Mouse (Mus musculus): ENCODE measurements around the gene Sdf4. TPM values are rescaled to one million over a fixed set of nuclear protein-coding genes. Genes with fewer than 3 reads are reported as not detected.

Sdf4 gene
- total RNA-seq, 2 experiments from 2014 or later, result 128 to 136 TPM

- no peak for DNase-seq (ENCODE audit: low spot score in 2 of 2)
Measured at GRCm38 (mm10) chr4:156054130-156054529, 61.5 kb downstream of the Sdf4 start.

GRCm38 (mm10) chr4:156054606-156055005 lies 61.9 kb downstream of the Sdf4 start:
- no peak for DNase-seq (ENCODE audit: low spot score in 2 of 2)

GRCm38 (mm10) chr4:156055173-156055572 lies 62.5 kb downstream of the Sdf4 start:
- no peak for DNase-seq (ENCODE audit: low spot score in 2 of 2)

DNA sequence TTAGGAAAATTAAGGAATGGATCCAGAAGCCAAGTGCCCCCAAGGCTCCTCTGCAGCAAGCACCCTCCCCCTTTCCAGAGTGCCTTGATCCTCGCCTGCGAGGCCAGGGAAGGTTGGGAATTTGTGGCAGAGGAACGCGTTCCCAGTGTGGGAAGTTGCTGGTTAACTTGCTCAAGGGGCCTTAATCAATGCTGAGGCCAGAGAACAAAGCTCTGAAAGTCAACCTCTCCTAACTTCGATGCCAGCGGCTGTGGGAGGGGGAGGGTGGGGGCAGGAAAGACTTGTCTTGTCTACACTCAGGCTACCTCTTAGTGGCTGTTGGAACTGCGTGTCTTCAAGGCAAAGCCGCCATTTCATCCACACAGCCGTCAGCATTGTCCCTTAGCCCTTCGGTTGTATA lies 65.0 kb downstream of the Sdf4 start:
- DNase-seq (ENCODE audit: low spot score in 2 of 2), result no peak

DNA sequence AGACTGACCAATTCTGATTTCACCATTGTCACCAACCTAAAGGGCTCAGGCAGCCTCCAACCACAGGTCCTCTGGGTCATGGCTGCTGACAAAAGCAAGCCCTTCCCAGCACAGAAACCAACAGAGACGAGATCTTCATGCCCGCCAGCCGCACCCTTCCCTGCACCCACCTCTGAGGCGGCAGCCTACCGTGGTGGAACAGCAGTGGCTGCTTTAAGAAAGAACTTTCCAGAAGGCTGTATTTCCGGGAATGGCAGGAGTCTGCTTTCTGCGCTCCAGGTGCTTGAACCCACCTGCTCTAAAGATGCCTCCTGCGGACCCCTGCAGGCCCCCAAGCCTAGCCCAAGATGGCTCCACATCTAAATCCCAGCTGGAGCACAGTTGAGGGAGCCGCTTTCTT lies 66.2 kb downstream of the Sdf4 start:
- no peak for DNase-seq (ENCODE audit: low spot score in 2 of 2)

GRCm38 (mm10) chr4:156059261-156059660 lies 66.6 kb downstream of the Sdf4 start, which contains the start of gene Ttll10:
TSS of gene Ttll10 (minus strand) at chr4:156059414.
- no peak for DNase-seq (ENCODE audit: low spot score in 2 of 2)

GRCm38 (mm10) chr4:156059713-156060112 lies 67.0 kb downstream of the Sdf4 start:
- DNase-seq (ENCODE audit: low spot score in 2 of 2), result no peak

Small RNAs within 50 kb of the gene (microRNA-seq; reads per million reads assigned to microRNA genes)
- 0.59 to 1.3 reads per million in 2 experiments for gene Mir200a
- gene Mir200b, result 4.2 to 15.3 reads per million in 2 experiments
- gene Mir429, result 12.7 to 15.5 reads per million in 2 experiments

Other genes starting within 250 kb of the Sdf4 start
- gene Atad3a, start 231.8 kb upstream of the Sdf4 start, total RNA-seq (2021), result 10 to 100 TPM; 68.7 to 71.4 TPM
- 10 to 100 TPM; 16.3 to 18.2 TPM for gene Vwa1, start 218.2 kb upstream of the Sdf4 start, total RNA-seq (2021)
- gene Tmem88b, start 207.0 kb upstream of the Sdf4 start, total RNA-seq (2021), result 1 to 10 TPM; 3.5 to 4.5 TPM
- not detected for gene Ankrd65, start 202.4 kb upstream of the Sdf4 start, total RNA-seq (2021)
- gene Mrpl20, start 190.0 kb upstream of the Sdf4 start, total RNA-seq (2021), result 100 to 1,000 TPM; 109 to 114 TPM
- 10 to 100 TPM; 75.5 to 83.2 TPM for gene Ccnl2, start 180.4 kb upstream of the Sdf4 start, total RNA-seq (2021)
- 10 to 100 TPM; 66.7 to 77.0 TPM for gene Aurkaip1, start 161.6 kb upstream of the Sdf4 start, total RNA-seq (2021)
- 10 to 100 TPM; 14.1 to 16.0 TPM for gene Mxra8, start 153.2 kb upstream of the Sdf4 start, total RNA-seq (2021)
- 10 to 100 TPM; 69.5 to 82.8 TPM for gene Dvl1, start 145.5 kb upstream of the Sdf4 start, total RNA-seq (2021)
- gene Tas1r3, start 129.5 kb upstream of the Sdf4 start, total RNA-seq (2021), result under 1 TPM; 0.27 to 0.30 TPM
- 10 to 100 TPM; 28.1 to 32.2 TPM for gene Cptp, start 123.4 kb upstream of the Sdf4 start, total RNA-seq (2021)
- 10 to 100 TPM; 35.9 to 41.0 TPM for gene Ints11, start 123.3 kb upstream of the Sdf4 start, total RNA-seq (2021)
- gene Pusl1, start 101.1 kb upstream of the Sdf4 start, total RNA-seq (2021), result 10 to 100 TPM; 68.1 to 77.0 TPM
- gene Acap3, start 101.0 kb upstream of the Sdf4 start, total RNA-seq (2021), result 100 to 1,000 TPM; 145 to 162 TPM
- 10 to 100 TPM; 93.3 to 97.5 TPM for gene Ube2j2, start 49.0 kb upstream of the Sdf4 start, total RNA-seq (2021)
- gene C1qtnf12, start 30.6 kb upstream of the Sdf4 start, total RNA-seq (2021), result 10 to 100 TPM; 25.9 to 29.7 TPM
- gene B3galt6, start 223 bp upstream of the Sdf4 start, total RNA-seq (2021), result 10 to 100 TPM; 10.6 to 11.6 TPM
- gene Tnfrsf4, start 21.0 kb downstream of the Sdf4 start, total RNA-seq (2021), result 1 to 10 TPM; 1.2 to 2.2 TPM
- gene Tnfrsf18, start 33.3 kb downstream of the Sdf4 start, total RNA-seq (2021), result not detected
- under 1 TPM; 0.13 to 0.16 TPM for gene Ttll10, start 66.5 kb downstream of the Sdf4 start, total RNA-seq (2021)
- 10 to 100 TPM; 22.6 to 28.9 TPM for gene 9430015G10Rik, start 117.1 kb downstream of the Sdf4 start, total RNA-seq (2021)
- gene Rnf223, start 137.6 kb downstream of the Sdf4 start, total RNA-seq (2021), result under 1 TPM; 0.43 to 0.47 TPM
- 100 to 1,000 TPM; 256 to 262 TPM for gene Agrn, start 204.6 kb downstream of the Sdf4 start, total RNA-seq (2021)
- not detected for gene Isg15, start 207.9 kb downstream of the Sdf4 start, total RNA-seq (2021)
- gene AW011738, start 210.4 kb downstream of the Sdf4 start, total RNA-seq (2021), result 1 to 10 TPM; 6.1 to 6.3 TPM
- under 1 TPM; 0.38 to 0.55 TPM for gene Perm1, start 223.0 kb downstream of the Sdf4 start, total RNA-seq (2021)
- 10 to 100 TPM; 36.4 to 41.9 TPM for gene Plekhn1, start 242.0 kb downstream of the Sdf4 start, total RNA-seq (2021)
- gene Noc2l, start 243.1 kb downstream of the Sdf4 start, total RNA-seq (2021), result 10 to 100 TPM; 61.2 to 64.3 TPM

All from layer of hippocampus, postnatal 10 days (tissue).